Mouse (Mus musculus): ENCODE data around the gene Med31.

DNA sequence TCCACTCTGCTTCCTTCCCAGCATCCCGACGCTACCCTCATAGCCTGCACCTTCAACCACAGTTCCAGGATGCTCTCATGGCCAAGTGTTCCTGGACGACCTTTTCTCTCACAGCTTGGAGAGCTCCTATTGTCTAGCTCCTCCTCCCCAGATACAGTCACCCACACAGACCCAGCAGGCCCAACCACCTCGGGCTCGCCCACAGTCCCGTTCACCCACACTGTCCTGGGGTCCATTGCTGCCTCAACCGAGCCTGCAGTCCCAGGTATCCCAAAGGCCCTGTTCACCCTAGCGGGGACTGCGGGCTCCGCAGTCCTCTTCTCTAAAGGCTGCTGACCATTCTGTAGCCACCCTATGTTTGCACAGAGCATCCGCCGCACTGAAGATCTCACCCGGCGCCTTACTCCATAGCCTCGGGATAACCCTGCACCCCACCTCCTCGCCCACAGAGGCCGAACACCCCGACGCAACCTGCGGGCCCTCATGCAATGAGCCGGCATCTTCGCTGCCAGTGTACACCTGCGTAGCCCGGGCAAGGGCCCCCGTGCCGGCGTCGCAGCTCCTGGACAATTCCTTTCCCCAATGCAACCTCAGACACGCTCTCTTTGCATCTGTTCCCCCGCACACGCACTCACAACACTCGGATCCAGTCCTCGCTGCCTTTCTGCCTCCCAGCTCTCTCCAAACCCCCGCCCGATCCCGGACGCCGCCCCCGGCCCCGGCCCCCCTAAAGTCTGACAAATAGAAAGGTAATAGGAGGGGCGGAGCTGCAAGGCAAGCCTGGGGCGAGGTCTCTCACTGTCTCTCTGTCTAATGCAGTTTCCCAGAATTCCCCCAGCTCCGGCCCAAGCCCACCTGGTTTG lies 8.8 kb downstream of the Med31 start, which contains the start of gene Gm43951:
- TF ChIP-seq POLR2AphosphoS2 (IDR thresholded peaks at IDR 0.05; ENCODE audit: insufficient read length, low read depth) (no peak), POLR2A (IDR thresholded peaks at IDR 0.05; ENCODE audit: insufficient read length, low read depth) (peak; percentile 20), MYOG (IDR thresholded peaks at IDR 0.05; ENCODE audit: control insufficient read depth in 1 of 3, insufficient read depth in 1 of 3, insufficient read length in 2 of 3, low read depth in 2 of 3) (no peak), SRF (IDR thresholded peaks at IDR 0.05; ENCODE audit: control insufficient read depth, insufficient read length, low read depth) (no peak), TCF12 (IDR thresholded peaks at IDR 0.05; ENCODE audit: insufficient read depth, poor library complexity, severe bottlenecking) (no peak), USF1 (IDR thresholded peaks at IDR 0.05; ENCODE audit: low read depth) (no peak), MAX (IDR thresholded peaks at IDR 0.05; ENCODE audit: low read depth) (no peak), E2F4 (IDR thresholded peaks at IDR 0.05; ENCODE audit: insufficient read depth) (no peak), CEBPB (IDR thresholded peaks at IDR 0.05; ENCODE audit: insufficient read depth, poor library complexity, severe bottlenecking) (no peak), MYOD1 (IDR thresholded peaks at IDR 0.05; ENCODE audit: control insufficient read depth in 1 of 3, insufficient read length in 2 of 3, low read depth in 2 of 3) (peak in 1 of 3 experiments; percentile 10), REST (IDR thresholded peaks at IDR 0.05; ENCODE audit: insufficient read depth, insufficient read length) (no peak)

Measured in myocyte (in vitro differentiated cells).